Mouse (Mus musculus) neural tube, embryonic 12.5 days (tissue): ENCODE data around the gene Slc35b1. TPM values are rescaled to one million over a fixed set of nuclear protein-coding genes. Genes with fewer than 3 reads are reported as not detected.

Source experiments
- ATAC-seq: fragments of 200-750 bp; cut with Nextera tagmentation; 2 replicates; pipeline ENCODE4 v1.8.0; 2017; ENCODE audit warnings: low read depth, mild to moderate bottlenecking, moderate TSS enrichment, moderate library complexity; ENCODE audit not compliant: low FRiP score
- H3K27ac ChIP-seq: fragments of 300-500 bp; sonication (generic); 2 replicates; pipeline ENCODE4 v1.5.1; 2016
- H3K27me3 ChIP-seq: fragments of 300-500 bp; sonication (generic); replicated peaks from 2 replicates; pipeline ENCODE4 v1.6.1; 2016; ENCODE audit warnings: mild to moderate bottlenecking
- H3K36me3 ChIP-seq: fragments of 300-500 bp; sonication (generic); 2 replicates; pipeline ENCODE4 v1.6.1; 2016; ENCODE audit warnings: mild to moderate bottlenecking
- H3K4me1 ChIP-seq: fragments of 300-500 bp; sonication (generic); 2 replicates; pipeline ENCODE4 v1.6.1; 2016
- H3K4me2 ChIP-seq: fragments of 300-500 bp; sonication (generic); replicated peaks from 2 replicates; pipeline ENCODE4 v1.6.1; 2016; ENCODE audit warnings: mild to moderate bottlenecking
- H3K4me3 ChIP-seq: fragments of 300-500 bp; sonication (generic); 2 replicates; pipeline ENCODE4 v1.5.1; 2016
- H3K9ac ChIP-seq: fragments of 300-500 bp; sonication (generic); 2 replicates; pipeline ENCODE4 v1.6.1; 2016; ENCODE audit warnings: mild to moderate bottlenecking
- H3K9me3 ChIP-seq: fragments of 300-500 bp; sonication (generic); 2 replicates; pipeline ENCODE4 v1.6.1; 2016; ENCODE audit warnings: mild to moderate bottlenecking
- WGBS: fragments of 180-500 bp; shearing (Covaris S2); methylation state at CpG from one replicate; pipeline ENCODE4 v1.1.7; 2016; 5-methylcytosine and 5-hydroxymethylcytosine counted together
- polyA plus RNA-seq: library from polyadenylated mRNA; unstranded; fragments of >200 nt; fragmentation: Nextera tagmentation; extraction: Ambion mirVana; gene quantifications from 2 replicates; pipeline ENCODE4 v1.2.1, GENCODE M21; 2016

Slc35b1 gene
- polyA plus RNA-seq, 1 experiment from 2014 or later = 127 TPM

DNA sequence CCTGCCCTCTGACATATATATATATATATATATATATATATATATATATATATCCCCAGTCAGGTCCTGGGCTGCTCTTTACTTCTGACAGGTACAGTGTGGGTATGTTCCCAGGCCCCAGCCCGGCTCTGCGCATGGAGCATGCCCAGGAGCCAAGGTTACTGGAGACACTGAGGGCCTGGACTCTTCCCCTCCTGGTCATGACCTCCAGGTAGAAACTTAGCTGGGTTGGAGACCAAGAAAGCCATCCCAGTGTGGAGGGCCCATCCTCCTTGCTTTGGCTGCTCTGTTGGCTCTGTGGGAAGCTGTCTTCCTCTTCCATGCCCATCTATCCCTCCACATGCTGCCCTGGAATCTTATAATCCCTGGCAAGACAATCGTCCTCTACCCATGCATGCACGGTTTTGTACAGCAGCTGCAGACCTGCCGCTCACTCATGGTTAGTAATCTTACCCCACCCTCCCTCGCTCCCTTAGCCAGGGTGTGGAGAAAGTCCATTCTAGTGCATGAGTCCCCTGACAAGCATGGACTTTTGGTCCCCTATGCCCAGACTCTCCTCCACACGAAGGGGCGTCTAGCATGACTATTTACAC is 16.2 kb upstream of the Slc35b1 start:
- Histone ChIP-seq H3K9me3 (no peaks in the 10 kb centered on the region), H3K9ac (no peak overlapping the region), H3K4me1 (no peaks in the 10 kb centered on the region), H3K27ac (no peak overlapping the region), H3K27me3 (no peaks in the 10 kb centered on the region), H3K4me2 (no peak overlapping the region), H3K4me3 (no peak overlapping the region), H3K36me3 (peaks cover 12% of the 10 kb centered on the region)
- WGBS = 94% methylated on average over 8 of the region's 8 CpGs
- ATAC-seq = no peak

DNA sequence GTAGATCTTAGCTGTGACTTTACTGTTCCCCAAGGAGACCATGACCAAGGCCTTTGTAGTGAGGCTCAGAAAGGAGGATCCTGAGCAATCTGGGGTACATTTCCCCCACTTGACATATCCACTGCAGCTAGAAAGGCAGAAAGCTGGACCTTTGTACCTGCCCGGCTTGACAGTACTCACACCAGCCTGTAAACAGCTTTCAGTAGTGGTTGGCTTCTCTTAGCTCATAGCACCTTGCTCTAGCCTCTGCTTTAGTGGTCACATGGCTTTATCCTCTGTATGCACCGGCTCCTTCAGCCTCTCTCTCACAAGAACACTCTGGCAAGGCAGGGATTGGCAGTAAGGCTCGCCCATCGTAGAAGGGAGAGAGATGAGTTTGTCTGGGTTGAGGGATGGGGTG is 15.6 kb upstream of the Slc35b1 start:
- Histone ChIP-seq H3K4me3 (no peak overlapping the region), H3K9me3 (no peaks in the 10 kb centered on the region), H3K27ac (no peak overlapping the region), H3K36me3 (peaks cover 18% of the 10 kb centered on the region), H3K9ac (no peak overlapping the region), H3K27me3 (no peaks in the 10 kb centered on the region), H3K4me2 (no peak overlapping the region), H3K4me1 (no peaks in the 10 kb centered on the region)
- WGBS = 95% methylated on average over 4 of the region's 4 CpGs
- ATAC-seq = no peak

DNA sequence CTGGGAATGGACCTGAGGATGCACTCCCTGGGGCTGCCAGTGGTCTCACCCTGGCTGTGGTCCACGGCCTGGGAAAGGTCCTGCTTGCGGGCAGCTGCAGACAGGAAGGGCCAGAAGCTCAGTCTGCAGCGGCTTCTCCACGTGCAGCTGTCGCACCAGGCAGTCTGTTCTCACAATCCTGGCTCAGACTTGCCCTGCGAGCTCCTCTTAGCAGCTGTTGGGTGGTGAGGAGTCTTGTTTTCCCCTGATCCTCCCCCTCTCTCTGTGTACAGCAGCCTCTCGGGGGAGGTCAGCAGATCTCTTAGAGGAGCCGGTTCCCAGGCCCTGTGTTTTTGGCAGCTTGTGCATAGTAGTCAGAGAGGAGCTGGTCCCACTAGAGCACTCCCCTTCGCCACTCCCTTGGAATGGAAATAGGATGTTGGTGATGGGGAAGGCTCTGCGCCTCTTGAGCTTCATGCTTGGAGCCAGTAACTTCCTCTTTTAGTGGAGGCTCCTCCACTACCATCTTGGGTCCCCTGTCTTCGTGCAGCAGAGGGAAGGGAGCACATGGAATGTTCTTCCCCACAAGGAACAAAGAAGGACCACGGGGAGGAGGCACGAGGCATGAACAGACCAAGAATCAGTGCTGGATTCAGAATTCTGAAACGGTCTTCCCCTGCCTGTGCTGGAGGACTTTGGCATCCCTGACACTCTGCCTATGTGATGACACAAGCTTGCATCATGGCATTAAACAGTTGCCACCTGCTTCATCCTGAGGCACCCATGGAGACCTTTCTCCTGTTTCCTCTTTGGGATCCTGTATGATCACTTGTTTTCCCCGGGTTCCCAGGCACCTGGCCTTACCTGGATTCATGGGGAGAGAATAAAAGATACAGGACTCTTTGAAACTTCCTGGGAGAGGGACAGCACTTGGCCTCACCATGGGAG is 14.3 kb upstream of the Slc35b1 start:
- Histone ChIP-seq H3K4me1 (no peaks in the 10 kb centered on the region), H3K4me3 (no peak overlapping the region), H3K36me3 (peaks cover 24% of the 10 kb centered on the region), H3K4me2 (no peak overlapping the region), H3K9me3 (no peaks in the 10 kb centered on the region), H3K27ac (no peak overlapping the region), H3K9ac (no peak overlapping the region), H3K27me3 (no peaks in the 10 kb centered on the region)
- WGBS = 80% methylated on average over 15 of the region's 15 CpGs
- ATAC-seq = no peak

DNA sequence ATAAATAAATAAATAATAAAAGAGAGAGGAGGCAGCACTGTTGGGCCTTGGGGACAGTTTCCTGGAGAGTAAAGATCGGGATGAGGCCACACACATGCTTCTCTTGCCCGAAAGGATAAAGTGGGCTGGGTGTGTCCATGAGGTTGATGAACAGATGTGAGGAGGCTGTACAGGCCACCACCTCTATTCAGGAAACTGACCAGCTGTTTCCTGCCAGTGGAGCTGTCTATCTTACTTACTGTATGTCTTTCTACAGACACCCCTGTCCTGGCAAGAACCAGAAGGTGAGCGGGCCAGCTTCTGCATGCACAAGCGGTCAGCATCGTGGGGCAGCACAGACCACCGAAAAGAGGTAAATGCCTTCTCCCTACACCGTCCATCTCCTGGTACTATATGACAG is 13.3 kb upstream of the Slc35b1 start:
- no peak for ATAC-seq
- Histone ChIP-seq H3K9me3 (no peaks in the 10 kb centered on the region), H3K27me3 (no peaks in the 10 kb centered on the region), H3K27ac (no peak overlapping the region), H3K9ac (no peak overlapping the region), H3K4me1 (no peaks in the 10 kb centered on the region), H3K4me3 (no peak overlapping the region), H3K4me2 (no peak overlapping the region), H3K36me3 (peaks cover 33% of the 10 kb centered on the region)
- WGBS = 96% methylated on average over 7 of the region's 7 CpGs

DNA sequence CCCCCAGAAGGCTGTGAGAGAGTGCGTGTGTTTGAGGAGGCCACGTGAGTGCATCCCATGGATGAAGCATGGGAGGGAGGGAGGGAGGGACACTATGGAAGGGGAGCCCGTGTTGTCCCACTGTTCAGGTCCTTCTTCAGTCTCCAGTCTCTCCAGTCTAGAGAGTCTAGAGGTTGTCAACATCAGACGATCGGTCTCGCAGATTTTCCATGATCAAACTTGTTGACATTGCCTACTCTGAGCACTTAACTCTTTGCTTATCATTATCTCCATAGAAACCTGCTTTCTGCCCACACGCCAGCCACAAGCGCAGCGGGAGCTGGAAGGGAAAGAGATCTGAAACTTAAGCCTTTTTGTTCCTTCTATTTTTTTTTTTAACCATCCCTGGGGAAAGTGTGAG is 5.6 kb upstream of the Slc35b1 start:
- Histone ChIP-seq H3K4me2 (no peak overlapping the region), H3K27me3 (no peaks in the 10 kb centered on the region), H3K4me3 (no peak overlapping the region), H3K36me3 (peaks cover 42% of the 10 kb centered on the region), H3K9me3 (no peaks in the 10 kb centered on the region), H3K27ac (no peak overlapping the region), H3K4me1 (no peaks in the 10 kb centered on the region), H3K9ac (no peak overlapping the region)
- ATAC-seq = no peak
- 85% methylated on average over 9 of the region's 9 CpGs for WGBS

GRCm38 (mm10) chr11:95379552-95379951 is 4.9 kb upstream of the Slc35b1 start:
- H3K9me3 ChIP-seq = no peaks in the 10 kb centered on the region
- ATAC-seq = no peak
- no peaks in the 10 kb centered on the region for H3K4me1 ChIP-seq
- H3K4me2 ChIP-seq = no peak overlapping the region
- no peak overlapping the region for H3K4me3 ChIP-seq
- no peak overlapping the region for H3K27ac ChIP-seq
- H3K9ac ChIP-seq = no peak overlapping the region
- H3K36me3 ChIP-seq = peaks cover 41% of the 10 kb centered on the region
- WGBS = 82% methylated on average over 5 of the region's 5 CpGs
- H3K27me3 ChIP-seq = no peaks in the 10 kb centered on the region

- H3K36me3 ChIP-seq = peaks cover 32% of the 10 kb centered on the region
- 90% methylated on average over 7 of the region's 7 CpGs for WGBS
- no peaks in the 10 kb centered on the region for H3K27me3 ChIP-seq
- H3K4me3 ChIP-seq = no peak overlapping the region
- no peaks in the 10 kb centered on the region for H3K9me3 ChIP-seq
- H3K4me1 ChIP-seq = peaks cover 4% of the 10 kb centered on the region
- H3K4me2 ChIP-seq = no peak overlapping the region
- no peak overlapping the region for H3K27ac ChIP-seq
- no peak for ATAC-seq
- no peak overlapping the region for H3K9ac ChIP-seq
Observed at GRCm38 (mm10) chr11:95380711-95381110, 3.8 kb upstream of the Slc35b1 start.

- no peak overlapping the region for H3K4me3 ChIP-seq
- H3K27me3 ChIP-seq = no peaks in the 10 kb centered on the region
- no peak for ATAC-seq
- peaks cover 28% of the 10 kb centered on the region for H3K36me3 ChIP-seq
- H3K9ac ChIP-seq = no peak overlapping the region
- H3K9me3 ChIP-seq = no peaks in the 10 kb centered on the region
- H3K4me1 ChIP-seq = peaks cover 8% of the 10 kb centered on the region
- H3K4me2 ChIP-seq = no peak overlapping the region
- no peak overlapping the region for H3K27ac ChIP-seq
- 96% methylated on average over 1 of the region's 1 CpGs for WGBS
Observed at GRCm38 (mm10) chr11:95381146-95381545, 3.3 kb upstream of the Slc35b1 start.

DNA sequence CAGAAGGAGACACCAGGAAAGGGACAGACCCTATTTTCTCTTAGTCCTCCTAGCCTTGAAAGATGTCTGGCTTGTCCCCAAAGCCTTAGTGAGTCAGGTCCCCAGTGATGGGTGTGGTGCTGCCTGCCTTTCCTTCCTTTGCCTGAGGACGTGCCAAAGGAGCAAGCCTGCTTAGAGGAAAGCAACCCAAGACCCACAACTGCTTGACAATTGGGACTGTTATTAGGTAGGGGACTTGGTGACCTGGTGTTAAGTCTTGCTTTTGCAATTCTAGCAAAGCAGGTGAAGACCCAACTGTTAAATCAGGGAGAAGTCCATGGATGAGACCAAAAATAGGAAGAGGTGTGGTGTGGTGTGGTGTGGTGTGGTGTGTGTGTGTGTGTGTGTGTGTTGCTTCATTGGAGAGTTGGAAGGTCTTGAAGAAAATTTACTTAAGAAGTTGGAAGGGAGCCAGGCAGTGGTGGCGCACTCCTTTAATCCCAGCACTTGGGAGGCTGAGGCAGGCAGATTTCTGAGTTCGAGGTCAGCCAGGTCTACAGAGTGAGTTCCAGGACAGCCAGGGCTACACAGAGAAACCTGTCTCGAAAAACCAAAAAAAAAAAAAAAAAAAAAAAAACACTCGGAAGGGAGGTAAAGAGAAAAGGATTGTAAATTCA is 1.0 kb upstream of the Slc35b1 start:
- H3K4me3 ChIP-seq = no peak overlapping the region
- no peaks in the 10 kb centered on the region for H3K9me3 ChIP-seq
- ATAC-seq = no peak
- peaks cover 10% of the 10 kb centered on the region for H3K4me1 ChIP-seq
- no peaks in the 10 kb centered on the region for H3K27me3 ChIP-seq
- H3K27ac ChIP-seq = no peak overlapping the region
- peaks cover 35% of the 10 kb centered on the region for H3K36me3 ChIP-seq
- 89% methylated on average over 5 of the region's 5 CpGs for WGBS
- H3K4me2 ChIP-seq = no peak overlapping the region
- no peak overlapping the region for H3K9ac ChIP-seq

GRCm38 (mm10) chr11:95384004-95384318 is 531 bp upstream of the Slc35b1 start:
- Histone ChIP-seq H3K9me3 (no peaks in the 10 kb centered on the region), H3K27me3 (no peaks in the 10 kb centered on the region), H3K27ac (no peak overlapping the region), H3K9ac (no peak overlapping the region), H3K4me2 (peak overlapping the region; percentile 61), H3K4me1 (peaks cover 10% of the 10 kb centered on the region), H3K36me3 (peaks cover 35% of the 10 kb centered on the region), H3K4me3 (peak overlapping the region; percentile 70; the same call in 1 of the 2 replicates)
- ATAC-seq = no peak
- WGBS = 43% methylated on average over 9 of the region's 9 CpGs

GRCm38 (mm10) chr11:95384973-95385320 is 455 bp downstream of the Slc35b1 start:
- Histone ChIP-seq H3K4me1 (peaks cover 10% of the 10 kb centered on the region), H3K9ac (peak overlapping the region; percentile 73), H3K36me3 (peaks cover 45% of the 10 kb centered on the region), H3K27ac (peak overlapping the region; percentile 65), H3K27me3 (no peaks in the 10 kb centered on the region), H3K4me3 (peak overlapping the region; percentile 70), H3K9me3 (no peaks in the 10 kb centered on the region), H3K4me2 (peak overlapping the region; percentile 61)
- peak; percentile 62; the same call in 1 of the 2 replicates for ATAC-seq
- WGBS = under 1% methylated on average over 14 of the region's 14 CpGs

DNA sequence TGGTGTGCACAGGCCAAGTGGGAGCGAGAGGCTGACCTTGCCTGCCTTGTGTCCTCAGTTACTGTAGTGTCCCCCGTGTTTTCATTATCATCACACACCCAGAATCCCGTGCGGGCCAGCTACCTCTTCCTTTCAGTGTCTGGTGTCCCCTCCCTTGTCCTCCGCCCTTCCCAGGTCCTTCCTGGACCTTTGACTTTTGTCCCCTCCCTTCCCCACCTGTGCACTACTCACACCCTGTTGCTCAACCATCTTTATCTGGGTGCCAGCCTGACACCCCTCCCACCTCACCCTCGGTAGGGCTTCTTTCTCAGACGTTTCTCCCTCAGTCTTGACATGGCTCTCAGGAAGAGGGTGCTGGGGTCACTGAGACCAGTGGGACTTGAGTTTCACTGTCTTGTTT is 2.9 kb downstream of the Slc35b1 start:
- Histone ChIP-seq H3K4me2 (no peak overlapping the region), H3K27me3 (no peaks in the 10 kb centered on the region), H3K36me3 (peaks cover 57% of the 10 kb centered on the region), H3K27ac (no peak overlapping the region), H3K9ac (no peak overlapping the region), H3K4me3 (no peak overlapping the region), H3K9me3 (no peaks in the 10 kb centered on the region), H3K4me1 (peaks cover 12% of the 10 kb centered on the region)
- WGBS = 90% methylated on average over 7 of the region's 7 CpGs
- no peak for ATAC-seq
